Mouse (Mus musculus) liver, adult (tissue): ENCODE data around the gene Txn2.
A peak's percentile ranks its signal among the peaks of the same experiment; 100 is the strongest.

Source experiments
- GATA4 ChIP-seq: IDR thresholded peaks from 2 replicates; pipeline ENCODE4 v1.6.1; 2014; ENCODE audit warnings: mild to moderate bottlenecking, low read length; ENCODE audit not compliant: insufficient replicate concordance

Gene Txn2

GRCm38 (mm10) chr15:77877209-77877608 is 51.6 kb downstream of the Txn2 start:
- TF ChIP-seq GATA4, result no peak

GRCm38 (mm10) chr15:77876716-77877115 is 52.1 kb downstream of the Txn2 start:
- TF ChIP-seq GATA4, result no peak

- TF ChIP-seq GATA4, result no peak
Measured at GRCm38 (mm10) chr15:77875953-77876352, 52.9 kb downstream of the Txn2 start.

GRCm38 (mm10) chr15:77874807-77875206 is 54.0 kb downstream of the Txn2 start:
- no peak for TF ChIP-seq GATA4

GRCm38 (mm10) chr15:77874310-77874709 is 54.5 kb downstream of the Txn2 start:
- TF ChIP-seq GATA4, result no peak

GRCm38 (mm10) chr15:77873564-77873963 is 55.2 kb downstream of the Txn2 start:
- peak; percentile 13; the same call in 1 of the 2 replicates for TF ChIP-seq GATA4

GRCm38 (mm10) chr15:77872996-77873395 is 55.8 kb downstream of the Txn2 start:
- no peak for TF ChIP-seq GATA4

- no peak for TF ChIP-seq GATA4
Measured at GRCm38 (mm10) chr15:77868340-77868739, 60.5 kb downstream of the Txn2 start.

- no peak for TF ChIP-seq GATA4
Measured at GRCm38 (mm10) chr15:77866583-77867220, 62.1 kb downstream of the Txn2 start.
